Mouse (Mus musculus) thymus, adult 2 months (tissue): ENCODE data around the gene Ddx19a. TPM values are rescaled to one million over a fixed set of nuclear protein-coding genes. Genes with fewer than 3 reads are reported as not detected.
"Not testable (repeated sequence)": the region's sequence is repeated elsewhere in the genome, so short reads cannot be mapped to it uniquely, and the experiment has no call there.

Experiments used
- DNase-seq: peaks from one replicate; pipeline ENCODE4 v3.0.0; 2021
- H3K27ac ChIP-seq: fragments of 200-500 bp; 2 replicates; pipeline ENCODE4 v1.5.1; 2012; ENCODE audit warnings: low read length, control low read depth; ENCODE audit not compliant: control insufficient read depth, insufficient read depth
- H3K27me3 ChIP-seq: fragments of 200-500 bp; 2 replicates; pipeline ENCODE4 v1.6.1; 2012; ENCODE audit warnings: mild to moderate bottlenecking, low read length, moderate library complexity, mixed read lengths; ENCODE audit not compliant: control insufficient read depth, insufficient read depth
- H3K36me3 ChIP-seq: fragments of 200-500 bp; 2 replicates; pipeline ENCODE4 v1.6.1; 2012; ENCODE audit warnings: mild to moderate bottlenecking, low read length, moderate library complexity; ENCODE audit not compliant: control insufficient read depth, insufficient read depth
- H3K4me1 ChIP-seq: fragments of 200-500 bp; replicated peaks from 2 replicates; pipeline ENCODE4 v1.6.1; 2012; ENCODE audit warnings: low read length; ENCODE audit not compliant: control insufficient read depth, insufficient read depth
- H3K4me3 ChIP-seq: fragments of 200-500 bp; 2 replicates; pipeline ENCODE4 v1.5.1; 2012; ENCODE audit warnings: mild to moderate bottlenecking, low read length, control low read depth, moderate library complexity; ENCODE audit not compliant: control insufficient read depth, insufficient read depth
- CTCF ChIP-seq: fragments of 200-500 bp; IDR thresholded peaks from 2 replicates; pipeline ENCODE4 v1.5.1; 2012; ENCODE audit warnings: mild to moderate bottlenecking, control low read depth, low read length, moderate library complexity, borderline replicate concordance; ENCODE audit not compliant: control insufficient read depth, poor library complexity, insufficient read depth; ENCODE audit errors: extremely low read depth
- POLR2A ChIP-seq: fragments of 200-500 bp; IDR thresholded peaks from 2 replicates; pipeline ENCODE4 v1.6.1; 2012; ENCODE audit warnings: mild to moderate bottlenecking, low read length, control low read depth, moderate library complexity; ENCODE audit not compliant: control insufficient read depth, poor library complexity, insufficient read depth; ENCODE audit errors: extremely low read depth
- WGBS: fragments of 180-500 bp; shearing (Covaris S2); methylation state at CpG from one replicate; pipeline ENCODE4 v1.1.7; 2018; 5-methylcytosine and 5-hydroxymethylcytosine counted together
- polyA plus RNA-seq: library from polyadenylated mRNA; depleted of rRNA; stranded (reverse); fragments of >200 nt; gene quantifications from 2 replicates; pipeline ENCODE4 v1.2.3, GENCODE M21; 2012

The Ddx19a gene
- polyA plus RNA-seq, 1 experiment, result 48.4 TPM

- TF ChIP-seq POLR2A, result no peak
- TF ChIP-seq CTCF, result no peak
- DNase-seq, result no peak
- H3K27ac ChIP-seq, result no peak overlapping the region
- H3K4me1 ChIP-seq, result peaks cover 13% of the 10 kb centered on the region
- H3K4me3 ChIP-seq, result no peak overlapping the region
- no peaks in the 10 kb centered on the region for H3K36me3 ChIP-seq
- 99% methylated on average over 12 of the region's 12 CpGs for WGBS
- H3K27me3 ChIP-seq, result no peaks in the 10 kb centered on the region
Observed at GRCm38 (mm10) chr8:110959071-110959780, 38.4 kb downstream of the Ddx19a start.

GRCm38 (mm10) chr8:110958553-110958952, 39.0 kb downstream of the Ddx19a start:
- H3K27ac ChIP-seq, H3K27me3 ChIP-seq, H3K36me3 ChIP-seq, DNase-seq, H3K4me3 ChIP-seq: not testable (repeated sequence)
- WGBS, result 95% methylated on average over 7 of the region's 7 CpGs
- peaks cover 13% of the 10 kb centered on the region for H3K4me1 ChIP-seq

- over 99% methylated on average over 5 of the region's 5 CpGs for WGBS
- H3K4me3 ChIP-seq, result no peak overlapping the region
- peaks cover 13% of the 10 kb centered on the region for H3K4me1 ChIP-seq
- no peak for DNase-seq
- no peaks in the 10 kb centered on the region for H3K27me3 ChIP-seq
- no peak overlapping the region for H3K27ac ChIP-seq
- H3K36me3 ChIP-seq, result no peaks in the 10 kb centered on the region
- TF ChIP-seq POLR2A (no peak), CTCF (no peak)
Observed at GRCm38 (mm10) chr8:110958135-110958534, 39.5 kb downstream of the Ddx19a start.

GRCm38 (mm10) chr8:110957471-110957870, 40.1 kb downstream of the Ddx19a start:
- peaks cover 13% of the 10 kb centered on the region for H3K4me1 ChIP-seq
- no peak overlapping the region for H3K4me3 ChIP-seq
- no peak for DNase-seq
- H3K27me3 ChIP-seq, result no peaks in the 10 kb centered on the region
- WGBS, result 97% methylated on average over 19 of the region's 19 CpGs
- no peaks in the 10 kb centered on the region for H3K36me3 ChIP-seq
- H3K27ac ChIP-seq, result no peak overlapping the region
- TF ChIP-seq CTCF, result no peak
- no peak for TF ChIP-seq POLR2A

- Histone ChIP-seq H3K4me1 (peaks cover 13% of the 10 kb centered on the region), H3K27ac (no peak overlapping the region), H3K27me3 (no peaks in the 10 kb centered on the region), H3K36me3 (no peaks in the 10 kb centered on the region), H3K4me3 (no peak overlapping the region)
- TF ChIP-seq POLR2A, result no peak
- TF ChIP-seq CTCF, result no peak
- DNase-seq, result no peak
- WGBS, result 97% methylated on average over 15 of the region's 15 CpGs
Observed at GRCm38 (mm10) chr8:110956619-110957450, 40.8 kb downstream of the Ddx19a start.

GRCm38 (mm10) chr8:110954776-110955175, 42.8 kb downstream of the Ddx19a start:
- Histone ChIP-seq H3K36me3 (no peaks in the 10 kb centered on the region), H3K27ac (peak overlapping the region; percentile 87), H3K27me3 (no peaks in the 10 kb centered on the region), H3K4me3 (no peak overlapping the region), H3K4me1 (peaks cover 21% of the 10 kb centered on the region)
- DNase-seq, result peak; percentile 39
- TF ChIP-seq CTCF, result no peak
- no peak for TF ChIP-seq POLR2A
- 28% methylated on average over 8 of the region's 8 CpGs for WGBS
